Mouse (Mus musculus): ENCODE measurements around the gene Grin2a. TPM values are rescaled to one million over a fixed set of nuclear protein-coding genes. Genes with fewer than 3 reads are reported as not detected.

Grin2a gene
- polyA plus RNA-seq, 1 experiment = not detected

DNA sequence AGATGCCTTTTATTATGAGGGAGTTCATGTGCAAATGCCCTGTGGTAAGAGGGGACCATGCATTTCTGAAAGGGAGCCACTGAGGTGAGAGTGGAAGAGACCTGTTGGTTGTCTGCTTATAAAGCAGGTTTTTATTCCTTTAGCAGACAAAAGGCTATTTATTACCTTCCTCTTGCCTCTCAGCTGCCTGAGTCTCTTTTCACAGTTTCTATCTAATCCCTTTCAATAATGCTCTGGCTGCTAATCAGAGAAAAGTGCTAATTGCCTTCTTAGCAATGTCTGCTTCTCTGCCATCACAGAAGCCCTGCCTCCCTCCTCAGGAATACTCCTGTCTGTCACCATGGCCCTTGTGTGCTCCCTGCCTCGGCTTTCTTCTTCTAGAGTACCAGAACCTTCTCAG lies 209.1 kb downstream of the Grin2a start:
- H3K27ac ChIP-seq (ENCODE audit: insufficient read depth, low read depth, low read length) = no peak overlapping the region
- no peak for TF ChIP-seq POLR2A (IDR thresholded peaks at IDR 0.05; ENCODE audit: low read depth, low read length)
- no peak for TF ChIP-seq CTCF (conservative IDR thresholded peaks at IDR 0.05; ENCODE audit: insufficient read depth, insufficient read length, low read depth, low read length)
- no peaks in the 10 kb centered on the region for H3K36me3 ChIP-seq (ENCODE audit: control insufficient read depth, insufficient read depth, low read length)
- no peak overlapping the region for H3K4me3 ChIP-seq (ENCODE audit: insufficient read depth, low read depth, low read length)
- no peaks in the 10 kb centered on the region for H3K27me3 ChIP-seq (replicated peaks; ENCODE audit: control insufficient read depth, insufficient read depth, low read length)
- 24% methylated on average over 1 of the region's 1 CpGs for WGBS
- DNase-seq = no peak
- H3K4me1 ChIP-seq (ENCODE audit: control insufficient read depth, insufficient read depth, low read length) = no peaks in the 10 kb centered on the region

DNA sequence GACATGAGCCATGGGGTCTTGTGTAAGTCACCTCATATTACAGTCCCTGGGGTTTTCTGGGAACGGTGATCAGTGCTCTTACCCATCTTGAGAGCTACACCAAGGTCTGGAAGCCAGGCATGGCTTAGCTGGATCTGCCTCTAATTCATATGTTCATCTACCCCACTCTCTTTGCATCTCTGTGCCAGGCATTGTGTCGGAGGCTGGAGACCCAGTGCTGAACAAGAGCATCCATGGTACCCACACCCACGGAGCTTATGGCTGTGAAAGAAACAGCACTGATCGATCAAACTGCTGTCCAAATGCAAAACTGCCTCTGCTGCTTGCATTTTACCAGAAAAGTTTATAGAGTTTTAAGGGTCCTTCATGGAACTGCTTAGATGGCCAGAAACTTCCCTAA lies 209.5 kb downstream of the Grin2a start:
- no peak for DNase-seq
- TF ChIP-seq POLR2A (IDR thresholded peaks at IDR 0.05; ENCODE audit: low read depth, low read length) (no peak), CTCF (conservative IDR thresholded peaks at IDR 0.05; ENCODE audit: insufficient read depth, insufficient read length, low read depth, low read length) (no peak)
- 84% methylated on average over 4 of the region's 4 CpGs for WGBS
- no peaks in the 10 kb centered on the region for H3K27me3 ChIP-seq (replicated peaks; ENCODE audit: control insufficient read depth, insufficient read depth, low read length)
- H3K4me1 ChIP-seq (ENCODE audit: control insufficient read depth, insufficient read depth, low read length) = no peaks in the 10 kb centered on the region
- no peak overlapping the region for H3K4me3 ChIP-seq (ENCODE audit: insufficient read depth, low read depth, low read length)
- H3K36me3 ChIP-seq (ENCODE audit: control insufficient read depth, insufficient read depth, low read length) = no peaks in the 10 kb centered on the region
- no peak overlapping the region for H3K27ac ChIP-seq (ENCODE audit: insufficient read depth, low read depth, low read length)

DNA sequence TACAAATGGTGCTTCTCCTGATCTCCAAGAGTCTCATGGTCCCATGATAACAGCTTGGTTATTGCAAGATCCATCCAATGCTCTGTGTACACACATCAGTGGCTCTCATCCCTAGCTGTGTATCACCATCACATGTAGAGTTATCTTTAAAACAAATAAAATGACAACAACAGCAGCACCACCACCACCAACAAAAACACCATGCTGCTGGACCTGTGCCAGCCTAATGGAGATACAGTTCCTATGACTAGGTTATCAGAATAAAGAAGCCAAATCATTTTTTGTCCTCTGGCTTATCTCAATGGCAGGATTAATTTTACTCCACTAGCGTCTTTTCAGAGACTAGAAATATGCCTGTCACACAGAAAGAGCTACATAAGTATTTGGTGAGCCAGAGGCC lies 226.4 kb downstream of the Grin2a start:
- Histone ChIP-seq H3K4me3 (ENCODE audit: insufficient read depth, low read depth, low read length) (no peak overlapping the region), H3K27ac (ENCODE audit: insufficient read depth, low read depth, low read length) (no peak overlapping the region), H3K36me3 (ENCODE audit: control insufficient read depth, insufficient read depth, low read length) (no peaks in the 10 kb centered on the region), H3K4me1 (ENCODE audit: control insufficient read depth, insufficient read depth, low read length) (no peaks in the 10 kb centered on the region), H3K27me3 (replicated peaks; ENCODE audit: control insufficient read depth, insufficient read depth, low read length) (no peaks in the 10 kb centered on the region; the same call in 1 of the 2 replicates)
- WGBS = 69% methylated on average over 1 of the region's 1 CpGs
- TF ChIP-seq CTCF (conservative IDR thresholded peaks at IDR 0.05; ENCODE audit: insufficient read depth, insufficient read length, low read depth, low read length) (no peak), POLR2A (IDR thresholded peaks at IDR 0.05; ENCODE audit: low read depth, low read length) (no peak)
- no peak for DNase-seq

DNA sequence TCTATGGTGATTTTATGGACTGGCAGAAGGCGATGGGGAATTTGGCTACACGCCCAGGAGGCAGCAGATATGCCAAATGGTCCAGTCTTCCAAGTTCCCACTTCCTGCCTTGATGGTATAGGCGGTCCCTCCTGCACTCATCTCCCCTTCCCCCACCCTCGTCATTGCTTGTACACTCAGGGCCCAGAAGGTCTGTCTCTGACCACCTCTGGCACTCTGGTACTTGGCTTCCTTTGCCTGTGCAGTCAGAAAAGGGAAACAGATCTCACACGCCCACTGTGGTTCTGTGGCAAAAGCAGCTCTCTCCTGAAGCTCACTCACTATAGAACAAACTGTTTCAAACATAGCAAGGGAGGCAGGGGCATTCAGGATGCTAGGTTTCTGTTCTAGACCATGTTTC lies 227.0 kb downstream of the Grin2a start:
- no peak for TF ChIP-seq POLR2A (IDR thresholded peaks at IDR 0.05; ENCODE audit: low read depth, low read length)
- no peak for TF ChIP-seq CTCF (conservative IDR thresholded peaks at IDR 0.05; ENCODE audit: insufficient read depth, insufficient read length, low read depth, low read length)
- Histone ChIP-seq H3K4me3 (ENCODE audit: insufficient read depth, low read depth, low read length) (no peak overlapping the region), H3K27me3 (replicated peaks; ENCODE audit: control insufficient read depth, insufficient read depth, low read length) (no peaks in the 10 kb centered on the region; the same call in 1 of the 2 replicates), H3K4me1 (ENCODE audit: control insufficient read depth, insufficient read depth, low read length) (no peaks in the 10 kb centered on the region), H3K27ac (ENCODE audit: insufficient read depth, low read depth, low read length) (no peak overlapping the region), H3K36me3 (ENCODE audit: control insufficient read depth, insufficient read depth, low read length) (no peaks in the 10 kb centered on the region)
- no peak for DNase-seq
- 47% methylated on average over 5 of the region's 5 CpGs for WGBS

DNA sequence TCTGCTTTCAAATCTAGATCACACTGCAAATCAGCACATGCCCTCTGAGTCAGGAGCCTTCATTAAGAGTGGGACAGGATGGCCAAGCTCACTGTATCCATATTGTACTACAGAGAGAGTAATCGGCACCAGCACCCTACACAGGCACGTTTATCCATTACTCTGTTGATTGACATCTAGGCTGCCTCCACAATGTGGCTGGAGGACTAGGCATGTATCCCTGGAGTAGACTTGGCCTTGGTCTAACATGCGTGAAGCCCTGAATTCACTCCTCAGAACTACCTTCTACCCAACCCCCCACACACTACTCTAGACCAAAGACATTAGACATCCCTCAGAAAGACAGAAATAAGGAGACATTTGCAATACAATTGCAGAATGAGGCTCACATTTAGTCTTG lies 227.4 kb downstream of the Grin2a start:
- H3K27ac ChIP-seq (ENCODE audit: insufficient read depth, low read depth, low read length) = no peak overlapping the region
- H3K27me3 ChIP-seq (replicated peaks; ENCODE audit: control insufficient read depth, insufficient read depth, low read length) = no peaks in the 10 kb centered on the region; the same call in 1 of the 2 replicates
- H3K4me1 ChIP-seq (ENCODE audit: control insufficient read depth, insufficient read depth, low read length) = no peaks in the 10 kb centered on the region
- no peaks in the 10 kb centered on the region for H3K36me3 ChIP-seq (ENCODE audit: control insufficient read depth, insufficient read depth, low read length)
- WGBS = 75% methylated on average over 3 of the region's 3 CpGs
- no peak for DNase-seq
- TF ChIP-seq CTCF (conservative IDR thresholded peaks at IDR 0.05; ENCODE audit: insufficient read depth, insufficient read length, low read depth, low read length) (no peak), POLR2A (IDR thresholded peaks at IDR 0.05; ENCODE audit: low read depth, low read length) (no peak)
- H3K4me3 ChIP-seq (ENCODE audit: insufficient read depth, low read depth, low read length) = no peak overlapping the region

DNA sequence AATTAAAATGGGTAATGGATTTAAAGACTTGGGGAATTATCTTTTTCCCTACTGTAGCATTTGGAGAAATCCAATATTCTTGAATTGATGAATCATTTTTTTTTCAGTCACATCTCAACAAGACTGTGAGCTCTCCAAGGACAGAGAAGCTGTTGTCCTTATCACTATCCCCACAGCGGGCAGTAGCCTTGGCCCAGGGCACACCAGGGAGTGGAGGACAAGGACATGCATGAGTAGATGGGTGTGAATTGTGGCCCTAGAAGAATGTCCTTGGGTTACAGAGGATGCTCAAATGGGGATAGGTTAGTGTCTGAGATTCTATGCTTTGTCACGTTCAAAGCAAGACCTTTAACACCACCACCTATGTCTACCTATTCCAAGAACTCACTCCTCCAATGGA lies 231.3 kb downstream of the Grin2a start:
- Histone ChIP-seq H3K4me1 (ENCODE audit: control insufficient read depth, insufficient read depth, low read length) (no peaks in the 10 kb centered on the region), H3K27ac (ENCODE audit: insufficient read depth, low read depth, low read length) (no peak overlapping the region), H3K4me3 (ENCODE audit: insufficient read depth, low read depth, low read length) (no peak overlapping the region), H3K36me3 (ENCODE audit: control insufficient read depth, insufficient read depth, low read length) (no peaks in the 10 kb centered on the region), H3K27me3 (replicated peaks; ENCODE audit: control insufficient read depth, insufficient read depth, low read length) (no peaks in the 10 kb centered on the region)
- TF ChIP-seq POLR2A (IDR thresholded peaks at IDR 0.05; ENCODE audit: low read depth, low read length) (no peak), CTCF (conservative IDR thresholded peaks at IDR 0.05; ENCODE audit: insufficient read depth, insufficient read length, low read depth, low read length) (no peak)
- WGBS = 82% methylated on average over 2 of the region's 2 CpGs
- DNase-seq = no peak

DNA sequence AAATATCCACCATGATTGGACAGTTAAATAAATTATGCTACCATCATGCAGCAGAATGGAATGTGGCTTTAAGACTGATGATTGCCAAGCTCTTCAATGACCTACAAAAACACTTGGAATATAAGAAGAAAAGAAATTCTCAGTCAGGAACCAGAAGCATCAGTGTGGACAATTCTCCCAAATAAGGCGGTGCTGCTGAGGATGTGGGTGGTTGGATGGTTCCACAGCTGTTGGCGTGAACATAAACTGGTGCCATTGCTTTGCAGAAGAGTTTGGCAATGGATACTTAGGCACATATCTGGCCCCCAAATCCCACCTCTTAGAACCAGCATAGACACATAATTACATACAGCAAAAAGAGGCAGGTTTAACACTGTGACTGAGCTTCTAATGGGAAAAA lies 235.0 kb downstream of the Grin2a start:
- no peak overlapping the region for H3K4me3 ChIP-seq (ENCODE audit: insufficient read depth, low read depth, low read length)
- H3K27ac ChIP-seq (ENCODE audit: insufficient read depth, low read depth, low read length) = no peak overlapping the region
- TF ChIP-seq CTCF (conservative IDR thresholded peaks at IDR 0.05; ENCODE audit: insufficient read depth, insufficient read length, low read depth, low read length) (no peak), POLR2A (IDR thresholded peaks at IDR 0.05; ENCODE audit: low read depth, low read length) (no peak)
- no peaks in the 10 kb centered on the region for H3K36me3 ChIP-seq (ENCODE audit: control insufficient read depth, insufficient read depth, low read length)
- H3K4me1 ChIP-seq (ENCODE audit: control insufficient read depth, insufficient read depth, low read length) = no peaks in the 10 kb centered on the region
- no peaks in the 10 kb centered on the region for H3K27me3 ChIP-seq (replicated peaks; ENCODE audit: control insufficient read depth, insufficient read depth, low read length)
- WGBS = 93% methylated on average over 2 of the region's 2 CpGs
- DNase-seq = no peak

DNA sequence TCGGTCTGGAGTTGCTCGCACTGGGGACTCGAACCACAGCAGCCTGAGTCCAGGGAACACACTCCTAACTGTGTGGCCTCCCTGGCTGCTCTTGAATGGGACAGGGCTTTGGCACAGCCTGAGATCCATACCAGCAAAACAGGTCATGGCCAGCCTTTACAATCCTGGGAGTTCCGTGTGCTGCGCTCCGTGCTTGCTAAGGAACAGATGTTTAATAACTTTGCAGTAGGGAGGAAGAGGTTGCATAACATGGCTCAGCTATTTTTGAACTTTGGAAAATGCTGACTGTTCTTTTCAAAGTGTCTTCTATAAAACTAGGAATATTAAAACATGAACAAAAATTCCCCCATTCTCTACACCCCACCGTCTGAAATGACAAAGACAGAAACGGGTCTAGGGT lies 238.5 kb downstream of the Grin2a start:
- TF ChIP-seq CTCF (conservative IDR thresholded peaks at IDR 0.05; ENCODE audit: insufficient read depth, insufficient read length, low read depth, low read length) (no peak), POLR2A (IDR thresholded peaks at IDR 0.05; ENCODE audit: low read depth, low read length) (no peak)
- Histone ChIP-seq H3K27me3 (replicated peaks; ENCODE audit: control insufficient read depth, insufficient read depth, low read length) (no peaks in the 10 kb centered on the region), H3K4me3 (ENCODE audit: insufficient read depth, low read depth, low read length) (no peak overlapping the region), H3K4me1 (ENCODE audit: control insufficient read depth, insufficient read depth, low read length) (no peaks in the 10 kb centered on the region), H3K36me3 (ENCODE audit: control insufficient read depth, insufficient read depth, low read length) (no peaks in the 10 kb centered on the region), H3K27ac (ENCODE audit: insufficient read depth, low read depth, low read length) (no peak overlapping the region)
- no peak for DNase-seq
- 79% methylated on average over 8 of the region's 8 CpGs for WGBS
